Mouse (Mus musculus) C2C12 (cell line): Measurements from ENCODE around the gene Coq5.

Experiments used
- CTCF ChIP-seq: IDR thresholded peaks from one replicate; pipeline ENCODE4 v1.5.1; 2011; ENCODE audit not compliant: control insufficient read depth, insufficient read depth, insufficient read length
- MAX ChIP-seq: IDR thresholded peaks from one replicate; pipeline ENCODE4 v1.6.1; 2011; ENCODE audit warnings: mild to moderate bottlenecking, control low read depth
- MYOG ChIP-seq: IDR thresholded peaks from one replicate; pipeline ENCODE4 v1.6.1; 2011; ENCODE audit not compliant: control insufficient read depth, insufficient read length; ENCODE audit errors: extremely low read depth
- USF1 ChIP-seq: IDR thresholded peaks from one replicate; pipeline ENCODE4 v1.6.1; 2011; ENCODE audit warnings: low read depth, mild to moderate bottlenecking, control low read depth, moderate library complexity

DNA sequence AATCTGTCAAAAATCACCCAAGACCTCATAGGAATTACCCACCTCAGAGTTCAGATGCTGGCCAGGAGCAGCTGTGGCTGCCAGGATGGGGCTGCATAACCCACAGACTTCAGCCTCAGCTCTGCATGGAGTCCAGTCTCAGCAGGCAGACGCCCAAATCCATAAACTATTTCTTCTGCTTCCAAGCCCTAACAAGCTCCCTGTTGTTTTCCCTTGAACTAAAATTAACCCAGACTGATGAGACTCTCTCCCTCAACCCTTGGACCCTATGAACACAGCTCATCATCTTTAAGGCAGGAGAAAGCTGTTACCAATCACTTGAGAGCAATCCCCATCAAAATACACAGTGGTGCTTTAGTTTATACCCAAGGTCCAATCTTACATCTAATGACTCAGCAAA is 24.0 kb upstream of the Coq5 start:
- no peak for TF ChIP-seq CTCF
- no peak for TF ChIP-seq MAX
- no peak for TF ChIP-seq MYOG
- no peak for TF ChIP-seq USF1
